ENCODE assay signal across 10 mouse cellular contexts in the genomic region with DNA sequence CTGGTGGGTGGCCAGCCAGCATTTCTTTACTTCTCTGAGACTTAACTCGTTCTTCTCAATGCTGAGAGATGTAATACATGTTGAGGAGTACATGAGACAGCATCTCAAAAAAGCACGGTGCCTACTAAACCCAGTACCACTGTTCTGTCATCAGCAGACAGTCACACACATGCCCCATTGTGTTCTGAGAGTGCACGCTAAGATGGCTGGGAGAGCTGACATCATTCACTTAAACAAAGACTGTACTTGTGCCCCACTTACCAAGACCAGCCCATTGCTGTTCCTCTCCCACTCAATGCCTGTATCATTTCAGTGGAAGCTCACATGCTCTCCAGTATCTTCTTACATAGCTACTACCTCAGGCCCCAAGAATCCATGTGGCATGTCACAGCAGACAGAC.
A peak's percentile ranks its signal among the peaks of the same experiment; 100 is the strongest.
DNase-seq lines count a peak whose midpoint lies in the region; ATAC-seq and TF ChIP-seq lines count a peak whose summit lies in the region.
"Had no signal": no experiment of that assay in that cellular context is flagged by ENCODE, and none has a peak within 500 bp of the region (broad histone marks: within the 10 kb centered on the region; RNA-seq: fewer than 3 reads in every experiment).

No protein-coding gene starts in this region.

- ATAC-seq in embryonic facial prominence, embryonic 14.5 days (ENCODE audit: low read depth) = peak; percentile 22; the same call in 1 of the 2 replicates
- 0 out of 2 replicates have a peak, but pooled peaks have one; percentile 47 for ATAC-seq in hindbrain, embryonic 11.5 days (ENCODE audit: low FRiP score)
- ATAC-seq in midbrain, embryonic 14.5 days (ENCODE audit: low FRiP score, low TSS enrichment) = peak; percentile 48; the same call in 1 of the 2 replicates

- no peaks in the 10 kb centered on the region for H3K27me3 ChIP-seq in embryonic facial prominence, embryonic 14.5 days (replicated peaks; ENCODE audit: control insufficient read depth, insufficient read depth, low read length)
- H3K27me3 ChIP-seq in hindbrain, embryonic 11.5 days (ENCODE audit: control insufficient read depth, insufficient read depth, low read length) = no peaks in the 10 kb centered on the region
- H3K27me3 ChIP-seq in midbrain, embryonic 14.5 days (ENCODE audit: control insufficient read depth, insufficient read depth, low read length) = no peaks in the 10 kb centered on the region

- DNase-seq in layer of hippocampus, adult 2 months (ENCODE audit: low spot score in 2 of 2) = peak in 1 of 2 experiments; percentile 28
- no peak for DNase-seq in layer of hippocampus, postnatal 25 days (ENCODE audit: extremely low spot score in 1 of 2, low spot score in 1 of 2)
- peak; percentile 34 for DNase-seq in embryonic facial prominence, embryonic 14.5 days (ENCODE audit: low spot score)
- DNase-seq in hindbrain, embryonic 11.5 days (ENCODE audit: low spot score) = peak; percentile 16
- DNase-seq in midbrain, embryonic 14.5 days = peak; percentile 11
- DNase-seq in kidney, adult 11 months = no peak
- DNase-seq in thymus, postnatal 4 days = no peak
- DNase-seq in thymus, postnatal 25 days = no peak
- DNase-seq: gastrocnemius, postnatal 14 days; lung, adult 18-20 months had no signal

- H3K4me1 ChIP-seq in embryonic facial prominence, embryonic 14.5 days (ENCODE audit: control insufficient read depth, insufficient read depth, low read length) = no peaks in the 10 kb centered on the region; the same call in 1 of the 2 replicates
- no peaks in the 10 kb centered on the region; the same call in 1 of the 2 replicates for H3K4me1 ChIP-seq in hindbrain, embryonic 11.5 days (replicated peaks; ENCODE audit: control insufficient read depth, insufficient read depth, low read length)
- H3K4me1 ChIP-seq in midbrain, embryonic 14.5 days (ENCODE audit: control insufficient read depth, insufficient read depth, low read length) = peaks cover 10% of the 10 kb centered on the region

- H3K9ac ChIP-seq in embryonic facial prominence, embryonic 14.5 days (ENCODE audit: low read depth, low read length) = no peak overlapping the region
- H3K9ac ChIP-seq in hindbrain, embryonic 11.5 days (ENCODE audit: low read depth, low read length) = no peak overlapping the region
- H3K9ac ChIP-seq in midbrain, embryonic 14.5 days (replicated peaks; ENCODE audit: low read length) = no peak overlapping the region

- peak overlapping the region; percentile 76 for H3K27ac ChIP-seq in layer of hippocampus, adult 2 months
- no peak overlapping the region for H3K27ac ChIP-seq in embryonic facial prominence, embryonic 14.5 days (replicated peaks; ENCODE audit: low read depth, low read length)
- peak overlapping the region; percentile 9; the same call in 1 of the 2 replicates for H3K27ac ChIP-seq in hindbrain, embryonic 11.5 days (ENCODE audit: low read depth, low read length)
- H3K27ac ChIP-seq in midbrain, embryonic 14.5 days (replicated peaks; ENCODE audit: low read depth, low read length) = peak overlapping the region; percentile 28; the same call in 1 of the 2 replicates

- H3K36me3 ChIP-seq in embryonic facial prominence, embryonic 14.5 days (ENCODE audit: control insufficient read depth, insufficient read depth, low read length) = no peaks in the 10 kb centered on the region
- no peaks in the 10 kb centered on the region for H3K36me3 ChIP-seq in hindbrain, embryonic 11.5 days (ENCODE audit: control insufficient read depth, insufficient read depth, low read length)
- no peaks in the 10 kb centered on the region for H3K36me3 ChIP-seq in midbrain, embryonic 14.5 days (ENCODE audit: control insufficient read depth, insufficient read depth, low read length)

- 0 out of 2 replicates have a peak, but pooled peaks cover 6% of the 10 kb centered on the region for H3K9me3 ChIP-seq in embryonic facial prominence, embryonic 14.5 days (ENCODE audit: control insufficient read depth, low read length)
- H3K9me3 ChIP-seq in hindbrain, embryonic 11.5 days (ENCODE audit: control insufficient read depth, low read length) = no peaks in the 10 kb centered on the region
- H3K9me3 ChIP-seq in midbrain, embryonic 14.5 days (ENCODE audit: control insufficient read depth, low read length) = 0 out of 2 replicates have a peak, but pooled peaks cover 4% of the 10 kb centered on the region

- no peak overlapping the region for H3K4me2 ChIP-seq in embryonic facial prominence, embryonic 14.5 days (ENCODE audit: low read depth, low read length)
- H3K4me2 ChIP-seq in hindbrain, embryonic 11.5 days (replicated peaks; ENCODE audit: low read depth, low read length) = no peak overlapping the region
- H3K4me2 ChIP-seq in midbrain, embryonic 14.5 days (ENCODE audit: low read length) = no peak overlapping the region

- WGBS in embryonic facial prominence, embryonic 14.5 days = 47% methylated on average over 3 of the region's 3 CpGs
- WGBS in hindbrain, embryonic 11.5 days = 61% methylated on average over 3 of the region's 3 CpGs
- 38% methylated on average over 3 of the region's 3 CpGs for WGBS in midbrain, embryonic 14.5 days

- TF ChIP-seq CTCF in layer of hippocampus, adult 2 months (conservative IDR thresholded peaks at IDR 0.05) = no peak

- H3K4me3 ChIP-seq in layer of hippocampus, adult 2 months = no peak overlapping the region
- H3K4me3 ChIP-seq in embryonic facial prominence, embryonic 14.5 days (ENCODE audit: low read depth, low read length) = no peak overlapping the region
- H3K4me3 ChIP-seq in hindbrain, embryonic 11.5 days (ENCODE audit: low read depth, low read length) = no peak overlapping the region
- no peak overlapping the region for H3K4me3 ChIP-seq in midbrain, embryonic 14.5 days (replicated peaks; ENCODE audit: low read depth, low read length)

Comparison
In these comparisons a context has a peak if more than half of its experiments do, and no peak if none do; other contexts are left out.
1. DNase-seq: peak in embryonic facial prominence, embryonic 14.5 days (single experiment), hindbrain, embryonic 11.5 days (single experiment) and midbrain, embryonic 14.5 days (single experiment); none in layer of hippocampus, postnatal 25 days (0 of 2), kidney, adult 11 months (single experiment), thymus, postnatal 4 days (single experiment) and thymus, postnatal 25 days (single experiment).
2. Peak in every context shown above with its lines, with median percentiles within 50 percentile points of each other: ATAC-seq.